35 mouse cellular contexts compared by ENCODE assay signal in the genomic region with DNA sequence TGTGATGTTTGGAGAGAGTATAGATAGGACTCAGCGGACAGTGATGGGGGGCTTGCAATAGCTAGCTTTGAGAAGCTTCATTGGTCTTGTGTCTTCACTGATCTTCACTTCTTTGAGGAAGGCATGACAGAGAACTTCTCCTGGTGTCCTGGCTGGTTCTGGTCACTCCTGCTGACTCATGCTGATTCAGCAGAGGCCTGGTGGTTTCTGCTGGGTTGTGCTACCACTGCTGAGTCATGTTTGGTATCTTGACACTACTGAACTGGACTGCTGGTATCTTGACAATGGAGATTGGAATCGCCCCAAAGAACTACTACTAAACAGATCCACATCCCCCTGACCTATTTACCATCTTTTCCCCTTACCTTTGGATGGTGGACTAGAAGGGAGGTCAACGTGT. TPM values are rescaled to one million over a fixed set of nuclear protein-coding genes. Genes with fewer than 3 reads are reported as not detected.
DNase-seq lines count a peak whose midpoint lies in the region; ATAC-seq and TF ChIP-seq lines count a peak whose summit lies in the region.
"Had no signal": no experiment of that assay in that cellular context is flagged by ENCODE, and none has a peak within 500 bp of the region (broad histone marks: within the 10 kb centered on the region; RNA-seq: fewer than 3 reads in every experiment).

No protein-coding gene starts in this region.

- no peak overlapping the region for H3K27ac ChIP-seq in heart, embryonic 13.5 days (replicated peaks)
- H3K27ac ChIP-seq in ES-E14 (ENCODE audit: insufficient read depth, low read depth, low read length, poor library complexity, severe bottlenecking): no peak overlapping the region
- no peak overlapping the region for H3K27ac ChIP-seq in forebrain, embryonic 13.5 days
- no peak overlapping the region for H3K27ac ChIP-seq in hindbrain, embryonic 13.5 days
- H3K27ac ChIP-seq: forebrain, embryonic 10.5 days; gastrocnemius, adult 2 months; heart, embryonic 10.5 days; heart, embryonic 15.5 days; hindbrain, embryonic 15.5 days had no signal

- ATAC-seq in heart, embryonic 13.5 days (ENCODE audit: extremely low read depth, insufficient number of reproducible peaks, low FRiP score, low TSS enrichment): peak; percentile 66; the same call in 1 of the 2 replicates
- ATAC-seq in forebrain, embryonic 13.5 days: no peak
- ATAC-seq in hindbrain, embryonic 13.5 days (ENCODE audit: low FRiP score): no peak
- ATAC-seq: activated CD4-positive, CD25-positive, alpha-beta regulatory T cell, adult 4 months; forebrain, embryonic 14.5 days; forebrain, postnatal 0 days; intestine, postnatal 0 days; Patski had no signal

- H3K9ac ChIP-seq in heart, embryonic 13.5 days: no peak overlapping the region
- H3K9ac ChIP-seq in ES-E14 (ENCODE audit: insufficient read depth, low read depth, low read length, poor library complexity, severe bottlenecking): no peak overlapping the region
- no peak overlapping the region for H3K9ac ChIP-seq in forebrain, embryonic 13.5 days
- no peak overlapping the region for H3K9ac ChIP-seq in hindbrain, embryonic 13.5 days
- H3K9ac ChIP-seq: forebrain, postnatal 0 days; heart, embryonic 15.5 days; hindbrain, embryonic 15.5 days had no signal

- no peaks in the 10 kb centered on the region for H3K36me3 ChIP-seq in heart, embryonic 13.5 days
- no peaks in the 10 kb centered on the region for H3K36me3 ChIP-seq in ES-E14 (ENCODE audit: control insufficient read depth, insufficient read depth, low read length, poor library complexity, severe bottlenecking)
- H3K36me3 ChIP-seq in forebrain, embryonic 13.5 days (ENCODE audit: poor library complexity, severe bottlenecking): no peaks in the 10 kb centered on the region
- H3K36me3 ChIP-seq in hindbrain, embryonic 13.5 days: no peaks in the 10 kb centered on the region
- H3K36me3 ChIP-seq: forebrain, embryonic 10.5 days; heart, embryonic 10.5 days; heart, embryonic 15.5 days; hindbrain, embryonic 15.5 days had no signal

- WGBS in heart, embryonic 13.5 days: 76% methylated on average over 3 of the region's 3 CpGs
- WGBS in forebrain, embryonic 13.5 days: 91% methylated on average over 3 of the region's 3 CpGs
- WGBS in hindbrain, embryonic 13.5 days: 86% methylated on average over 3 of the region's 3 CpGs

- in situ Hi-C loops in ES-E14 (cut with MboI; ENCODE audit: low sequenced_read_pairs in 2 of 2, unreplicated experiment in 2 of 2): no loop called here

- H3K4me1 ChIP-seq in heart, embryonic 13.5 days: 0 out of 2 replicates have a peak, but pooled peaks cover 4% of the 10 kb centered on the region
- H3K4me1 ChIP-seq in ES-E14 (ENCODE audit: control insufficient read depth in 2 of 2, insufficient read depth in 2 of 2, low read length in 2 of 2, poor library complexity in 1 of 2): no peaks in the 10 kb centered on the region
- H3K4me1 ChIP-seq in forebrain, embryonic 13.5 days: no peaks in the 10 kb centered on the region
- 0 out of 2 replicates have a peak, but pooled peaks cover 5% of the 10 kb centered on the region for H3K4me1 ChIP-seq in hindbrain, embryonic 13.5 days (replicated peaks)

- peaks cover under 1% of the 10 kb centered on the region; the same call in 1 of the 2 replicates for H3K9me3 ChIP-seq in heart, embryonic 13.5 days
- no peaks in the 10 kb centered on the region for H3K9me3 ChIP-seq in ES-E14 (ENCODE audit: control insufficient read depth, insufficient read depth, low read depth, low read length)
- H3K9me3 ChIP-seq in forebrain, embryonic 13.5 days (replicated peaks): peaks cover 11% of the 10 kb centered on the region
- H3K9me3 ChIP-seq in hindbrain, embryonic 13.5 days: 0 out of 2 replicates have a peak, but pooled peaks cover 1% of the 10 kb centered on the region
- H3K9me3 ChIP-seq: heart, embryonic 10.5 days; heart, embryonic 15.5 days; hindbrain, embryonic 15.5 days had no signal

- no peak for DNase-seq in heart, adult 9 months (ENCODE audit: low spot score in 2 of 2)
- DNase-seq in 416B (ENCODE audit: low read depth) (peak; percentile 61), ES-E14 (ENCODE audit: low read depth, low spot score) (no peak)
- no peak for DNase-seq in kidney, adult 9 months
- DNase-seq: adrenal gland, adult 8-10 months; adrenal gland, postnatal 25 days; cerebellum, adult 11-12 months; cerebellum, adult 8-10 months; cerebellum, postnatal 10 days; cerebellum, postnatal 36 days; forebrain, postnatal 0 days; gastrocnemius, adult 2 months; gastrocnemius, postnatal 25 days; heart, adult 18-20 months; heart, postnatal 10 days; heart, postnatal 4 days; kidney, adult 2 months had no signal

- H3K4me2 ChIP-seq in heart, embryonic 13.5 days: no peak overlapping the region
- H3K4me2 ChIP-seq in forebrain, embryonic 13.5 days: no peak overlapping the region
- no peak overlapping the region for H3K4me2 ChIP-seq in hindbrain, embryonic 13.5 days
- H3K4me2 ChIP-seq: heart, embryonic 15.5 days; hindbrain, embryonic 15.5 days had no signal

- peaks cover 57% of the 10 kb centered on the region for H3K27me3 ChIP-seq in heart, embryonic 13.5 days (replicated peaks)
- H3K27me3 ChIP-seq in forebrain, embryonic 13.5 days: peaks cover 54% of the 10 kb centered on the region
- peaks cover 53% of the 10 kb centered on the region for H3K27me3 ChIP-seq in hindbrain, embryonic 13.5 days

- no peak overlapping the region for H3K4me3 ChIP-seq in heart, embryonic 13.5 days
- no peak overlapping the region for H3K4me3 ChIP-seq in ES-E14 (ENCODE audit: insufficient read depth in 1 of 2, low read depth in 1 of 2, low read length in 2 of 2, poor library complexity in 1 of 2, severe bottlenecking in 1 of 2)
- no peak overlapping the region for H3K4me3 ChIP-seq in forebrain, embryonic 13.5 days
- H3K4me3 ChIP-seq in hindbrain, embryonic 13.5 days: no peak overlapping the region
- H3K4me3 ChIP-seq: forebrain, embryonic 10.5 days; gastrocnemius, adult 2 months; heart, embryonic 10.5 days; heart, embryonic 15.5 days; hindbrain, embryonic 15.5 days had no signal

TF ChIP-seq in ES-E14, 5 proteins besides CTCF, POLR2A, EP300 and RAD21:
- TF ChIP-seq MAFK (IDR thresholded peaks at IDR 0.05; ENCODE audit: insufficient read depth, low read depth, low read length) (peak; percentile 84), HCFC1 (IDR thresholded peaks at IDR 0.05; ENCODE audit: borderline replicate concordance, insufficient read depth, low read length) (no peak)

RNA-seq across cellular contexts. Expression of gene Olfr718-ps1, which starts 8.2 kb away (rescaled TPM):
- not detected in 2 replicates for polyA plus RNA-seq in heart, embryonic 13.5 days (2015; fragmentation: Nextera tagmentation; extraction: Ambion mirVana)
- total RNA-seq in ES-E14 (2012; rRNA removed): 0.05 and 0.36 TPM in 2 replicates
- polyA plus RNA-seq in forebrain, embryonic 13.5 days (2015; fragmentation: Nextera tagmentation; extraction: Ambion mirVana): 0.05 TPM in 1 of 2 replicates, not detected in the other
- polyA plus RNA-seq in hindbrain, embryonic 13.5 days (2015; fragmentation: Nextera tagmentation; extraction: Ambion mirVana): 0.08 TPM in 1 of 2 replicates, not detected in the other
- total RNA-seq: forebrain, postnatal 0 days; gastrocnemius, adult 2 months; heart, adult 18-20 months; heart, postnatal 4 days had no signal
- polyA plus RNA-seq: activated CD4-positive, CD25-positive, alpha-beta regulatory T cell, adult 4 months; brain, embryonic 14.5 days; embryonic facial prominence, embryonic 11.5 days; embryonic facial prominence, embryonic 14.5 days; forebrain, embryonic 10.5 days; forebrain, embryonic 14.5 days; forebrain, postnatal 0 days; frontal cortex, adult 2 months; gonadal fat pad, adult 2 months; heart, embryonic 15.5 days; hindbrain, embryonic 11.5 days; intestine, embryonic 14.5 days; kidney, adult 2 months had no signal

RNA-seq across cellular contexts. Expression of gene Rbak, which starts 25.0 kb away (rescaled TPM):
- polyA plus RNA-seq in heart, embryonic 13.5 days (2015; fragmentation: Nextera tagmentation; extraction: Ambion mirVana): 7.2 and 7.8 TPM in 2 replicates
- total RNA-seq in ES-E14 (2012; rRNA removed): 11.2 and 11.5 TPM in 2 replicates
- polyA plus RNA-seq in forebrain, embryonic 13.5 days (2015; fragmentation: Nextera tagmentation; extraction: Ambion mirVana): 14.9 and 15.7 TPM in 2 replicates
- polyA plus RNA-seq in hindbrain, embryonic 13.5 days (2015; fragmentation: Nextera tagmentation; extraction: Ambion mirVana): 12.7 and 14.6 TPM in 2 replicates

RNA-seq across cellular contexts. Expression of gene Spdye4b, which starts 25.3 kb away (rescaled TPM):
- not detected in 2 replicates for polyA plus RNA-seq in heart, embryonic 13.5 days (2015; fragmentation: Nextera tagmentation; extraction: Ambion mirVana)
- total RNA-seq in ES-E14 (2012; rRNA removed): 0.45 and 0.48 TPM in 2 replicates
- polyA plus RNA-seq in forebrain, embryonic 13.5 days (2015; fragmentation: Nextera tagmentation; extraction: Ambion mirVana): not detected in 2 replicates
- not detected in 2 replicates for polyA plus RNA-seq in hindbrain, embryonic 13.5 days (2015; fragmentation: Nextera tagmentation; extraction: Ambion mirVana)
- total RNA-seq: adrenal gland, adult 8-10 months; adrenal gland, postnatal 25 days; gastrocnemius, adult 2 months; gastrocnemius, postnatal 25 days; heart, adult 18-20 months; heart, postnatal 10 days; heart, postnatal 4 days had no signal
- polyA plus RNA-seq: brain, embryonic 14.5 days; embryonic facial prominence, embryonic 11.5 days; embryonic facial prominence, embryonic 14.5 days; forebrain, embryonic 10.5 days; forebrain, embryonic 14.5 days; forebrain, postnatal 0 days; frontal cortex, adult 2 months; gonadal fat pad, adult 2 months; heart, embryonic 10.5 days; heart, embryonic 15.5 days; hindbrain, embryonic 11.5 days; hindbrain, embryonic 15.5 days; intestine, embryonic 14.5 days; intestine, postnatal 0 days; kidney, adult 2 months; Patski had no signal

RNA-seq across cellular contexts. Expression of gene Rnf216, which starts 42.7 kb away (rescaled TPM):
- polyA plus RNA-seq in heart, embryonic 13.5 days (2015; fragmentation: Nextera tagmentation; extraction: Ambion mirVana): 24.6 and 25.1 TPM in 2 replicates
- total RNA-seq in ES-E14 (2012; rRNA removed): 17.7 and 23.8 TPM in 2 replicates
- polyA plus RNA-seq in forebrain, embryonic 13.5 days (2015; fragmentation: Nextera tagmentation; extraction: Ambion mirVana): 36.7 and 38.4 TPM in 2 replicates
- 34.0 and 38.3 TPM in 2 replicates for polyA plus RNA-seq in hindbrain, embryonic 13.5 days (2015; fragmentation: Nextera tagmentation; extraction: Ambion mirVana)
